ENCODE assay signal across 19 mouse cellular contexts in the genomic region with DNA sequence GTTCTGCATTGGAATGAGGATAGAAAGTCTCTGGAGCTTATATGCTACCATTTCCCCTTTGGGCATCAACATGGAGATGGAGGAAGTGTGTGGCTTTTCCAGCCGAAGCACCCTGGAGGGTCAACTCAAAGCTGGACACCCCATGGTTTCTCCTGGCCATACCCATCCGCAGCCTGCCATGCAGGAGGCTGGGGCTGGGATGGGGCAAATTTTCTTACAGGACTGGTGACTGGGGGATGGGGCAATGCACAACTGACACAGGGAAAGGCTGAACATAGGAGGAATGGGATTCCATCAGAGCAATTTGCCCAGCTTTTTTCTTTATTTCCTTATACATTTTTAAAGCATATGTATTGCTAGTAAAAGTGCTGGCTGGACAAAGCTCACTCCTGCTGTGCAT.
"Had no signal": no experiment of that assay in that cellular context is flagged by ENCODE, and none has a peak within 500 bp of the region (broad histone marks: within the 10 kb centered on the region; RNA-seq: fewer than 3 reads in every experiment).

No protein-coding gene starts in this region.

- ATAC-seq: liver, embryonic 12.5 days had no signal

- H3K36me3 ChIP-seq: limb, embryonic 10.5 days; limb, embryonic 13.5 days; liver, embryonic 12.5 days; liver, embryonic 15.5 days; neural tube, embryonic 12.5 days had no signal

- H3K27me3 ChIP-seq: limb, embryonic 13.5 days; liver, embryonic 12.5 days; liver, embryonic 15.5 days; neural tube, embryonic 12.5 days had no signal

- H3K4me3 ChIP-seq: limb, embryonic 10.5 days; limb, embryonic 13.5 days; liver, embryonic 12.5 days; liver, embryonic 15.5 days; neural tube, embryonic 12.5 days had no signal

- DNase-seq: kidney, adult 18-20 months; kidney, adult 9 months; kidney, postnatal 14 days; kidney, postnatal 4 days; liver; lung, adult 2 months; lung, postnatal 14 days; lung, postnatal 4 days; right cerebral cortex, adult 18-20 months; thymus, adult 2 months; thymus, postnatal 14 days; thymus, postnatal 4 days had no signal

- H3K4me1 ChIP-seq: limb, embryonic 10.5 days; limb, embryonic 13.5 days; liver, embryonic 12.5 days; liver, embryonic 15.5 days; neural tube, embryonic 12.5 days had no signal

- H3K27ac ChIP-seq: limb, embryonic 10.5 days; limb, embryonic 13.5 days; liver, embryonic 12.5 days; liver, embryonic 15.5 days; neural tube, embryonic 12.5 days; stomach, postnatal 0 days had no signal

- H3K4me2 ChIP-seq: limb, embryonic 13.5 days; liver, embryonic 12.5 days; liver, embryonic 15.5 days; midbrain, embryonic 11.5 days; neural tube, embryonic 12.5 days had no signal

- H3K9me3 ChIP-seq: limb, embryonic 10.5 days; limb, embryonic 13.5 days; liver, embryonic 12.5 days; liver, embryonic 15.5 days; neural tube, embryonic 12.5 days had no signal

- H3K9ac ChIP-seq: limb, embryonic 13.5 days; liver, embryonic 12.5 days; liver, embryonic 15.5 days; neural tube, embryonic 12.5 days had no signal
